Mouse (Mus musculus) thymus, adult 2 months (tissue): ENCODE data around the gene Fxyd1.

Experiments used
- CTCF ChIP-seq: fragments of 200-500 bp; IDR thresholded peaks from 2 replicates; pipeline ENCODE4 v1.5.1; 2012; ENCODE audit warnings: mild to moderate bottlenecking, control low read depth, low read length, moderate library complexity, borderline replicate concordance; ENCODE audit not compliant: control insufficient read depth, poor library complexity, insufficient read depth; ENCODE audit errors: extremely low read depth
- POLR2A ChIP-seq: fragments of 200-500 bp; IDR thresholded peaks from 2 replicates; pipeline ENCODE4 v1.6.1; 2012; ENCODE audit warnings: mild to moderate bottlenecking, low read length, control low read depth, moderate library complexity; ENCODE audit not compliant: control insufficient read depth, poor library complexity, insufficient read depth; ENCODE audit errors: extremely low read depth

DNA sequence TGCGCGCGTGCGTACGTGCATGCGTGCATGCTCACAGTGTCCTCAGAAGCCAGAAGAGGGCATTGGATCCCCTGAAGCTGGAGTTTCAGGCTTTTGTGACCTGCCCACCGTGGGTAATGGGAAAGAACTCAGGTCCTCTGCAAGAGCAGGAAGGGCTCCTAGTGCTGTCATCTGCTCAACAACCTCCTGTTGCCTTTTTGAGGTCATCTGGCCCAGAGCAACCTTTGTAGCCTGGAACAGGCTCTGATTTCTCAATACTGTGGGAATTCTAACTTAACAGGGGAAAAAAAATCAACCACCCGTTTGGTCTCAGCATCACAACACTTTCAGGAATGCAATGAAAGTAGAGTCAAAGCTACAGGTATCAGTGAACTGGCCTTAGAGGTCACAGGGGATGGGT is 22.7 kb upstream of the Fxyd1 start:
- TF ChIP-seq POLR2A (no peak), CTCF (no peak)
